Mouse (Mus musculus): ENCODE measurements around the gene Rag1.

Rag1 gene

GRCm38 (mm10) chr2:101649114-101649671 is at the start of gene Rag1, which contains the start of gene B230118H07Rik:
Gene Rag1 (minus strand): TSS chr2:101649501.
Gene B230118H07Rik (minus strand): TSS chr2:101649532.
- DNase-seq = no peak

DNA sequence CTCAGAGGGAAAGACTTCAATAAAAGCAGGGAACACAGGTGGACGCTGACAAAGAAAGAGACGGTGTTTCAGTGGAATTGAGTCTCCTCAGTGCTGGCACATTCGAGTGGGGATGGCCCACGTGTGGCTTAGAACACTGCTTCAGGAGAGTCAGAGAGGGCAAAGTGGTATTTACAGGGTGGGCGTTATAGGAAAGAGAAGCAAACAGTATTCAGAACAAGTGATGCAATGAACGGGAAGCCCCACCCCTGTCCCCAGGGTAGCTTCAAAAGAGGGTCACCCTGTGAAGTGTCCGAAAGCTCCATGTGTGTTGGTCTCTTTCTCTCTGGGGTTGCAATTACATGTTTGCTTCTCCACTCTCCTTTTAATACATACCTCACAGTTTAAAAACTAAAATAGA is 46.3 kb upstream of the Rag1 start:
- no peak for DNase-seq

GRCm38 (mm10) chr2:101693577-101694215 is 44.4 kb upstream of the Rag1 start:
- peak in 1 of 2 experiments; percentile 23 for DNase-seq

GRCm38 (mm10) chr2:101693043-101693442 is 43.7 kb upstream of the Rag1 start:
- DNase-seq = no peak

GRCm38 (mm10) chr2:101690252-101690827 is 41.0 kb upstream of the Rag1 start:
- DNase-seq = no peak

GRCm38 (mm10) chr2:101688011-101688410 is 38.7 kb upstream of the Rag1 start:
- DNase-seq = no peak

DNA sequence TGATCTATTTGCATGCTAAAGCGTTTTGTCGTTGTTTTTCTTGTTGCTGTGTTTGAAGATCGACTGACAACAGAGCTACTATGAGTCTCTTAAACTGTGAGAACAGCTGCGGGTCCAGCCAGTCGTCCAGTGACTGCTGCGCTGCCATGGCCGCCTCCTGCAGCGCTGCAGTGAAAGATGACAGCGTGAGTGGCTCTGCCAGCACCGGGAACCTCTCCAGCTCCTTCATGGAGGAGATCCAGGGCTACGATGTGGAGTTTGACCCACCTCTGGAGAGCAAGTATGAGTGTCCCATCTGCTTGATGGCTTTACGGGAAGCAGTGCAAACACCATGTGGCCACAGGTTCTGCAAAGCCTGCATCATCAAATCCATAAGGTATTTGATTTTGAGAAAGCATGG is 35.1 kb upstream of the Rag1 start:
- peak; percentile 63 to 84 for DNase-seq

- DNase-seq = no peak
These were observed 30.0 kb upstream of the Rag1 start for GRCm38 (mm10) chr2:101679164-101679784.

- peak; percentile 81 to 88 for DNase-seq
These were observed 29.1 kb upstream of the Rag1 start, which contains the start of gene Traf6 for GRCm38 (mm10) chr2:101678236-101679021. Gene Traf6 (plus strand): TSS chr2:101678429.

DNA sequence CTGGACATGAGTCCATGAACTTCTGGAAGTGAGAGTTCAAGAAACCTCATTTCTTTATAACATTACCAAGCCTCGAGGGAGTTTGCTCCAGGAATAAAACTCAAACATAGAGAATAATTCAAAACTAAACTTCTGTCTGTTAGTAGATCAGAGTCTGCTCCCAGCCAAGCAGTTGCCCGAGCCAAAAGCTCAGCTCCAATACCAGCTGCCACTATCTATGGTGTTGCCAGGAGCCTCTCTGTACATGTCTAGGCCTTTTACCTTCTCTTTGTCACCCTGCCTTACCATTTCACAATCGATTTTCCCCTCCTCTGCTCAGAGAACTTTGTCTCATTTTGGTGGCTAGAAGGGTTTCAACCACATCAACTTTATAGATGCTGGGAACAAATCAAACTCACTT is 24.2 kb upstream of the Rag1 start:
- DNase-seq = no peak

DNA sequence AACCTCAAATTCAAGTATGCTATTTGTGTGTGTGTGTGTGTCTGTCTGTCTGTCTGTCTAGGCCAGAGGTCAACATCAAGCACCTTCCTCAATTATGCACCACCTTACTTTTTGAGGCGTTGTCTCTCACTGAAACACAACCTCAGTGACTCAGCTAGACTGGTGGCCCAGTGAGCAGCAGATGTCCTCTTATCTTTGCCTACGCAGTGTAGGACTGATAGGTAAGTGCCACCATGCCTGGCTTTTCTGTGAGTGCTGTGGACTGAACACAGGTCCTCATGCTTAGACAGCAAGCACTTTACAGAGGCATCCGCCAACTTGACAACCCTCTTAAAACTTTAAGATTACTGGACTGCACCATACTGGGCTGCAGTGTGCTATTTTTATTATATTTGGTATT is 19.4 kb upstream of the Rag1 start:
- DNase-seq = no peak

- DNase-seq = no peak
These were observed 16.4 kb upstream of the Rag1 start for GRCm38 (mm10) chr2:101665703-101666092.

- DNase-seq = peak; percentile 62 to 84
These were observed 15.9 kb upstream of the Rag1 start for GRCm38 (mm10) chr2:101665058-101665702.

DNA sequence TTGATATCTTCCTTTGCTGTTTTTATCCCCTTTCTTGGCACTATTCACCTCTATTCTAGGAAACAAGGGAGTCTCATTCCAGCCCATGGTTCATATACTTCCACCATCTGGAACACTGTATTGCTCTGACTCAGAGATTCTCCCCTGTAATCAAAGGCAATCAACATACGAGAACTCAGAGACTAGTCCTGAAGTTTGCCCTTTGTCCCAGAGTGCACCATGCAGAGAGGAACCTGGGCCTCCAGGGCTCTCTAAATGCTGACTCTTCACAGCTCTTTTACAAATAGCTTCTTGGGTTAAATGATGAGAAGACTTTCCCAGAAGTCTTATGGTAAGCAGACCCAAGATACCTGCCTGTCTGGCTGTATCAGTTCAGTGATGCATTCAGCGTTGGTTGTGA is 11.2 kb upstream of the Rag1 start:
- DNase-seq = no peak

- DNase-seq = peak; percentile 48 to 80
These were observed 3.8 kb upstream of the Rag1 start for GRCm38 (mm10) chr2:101652921-101653597.

DNA sequence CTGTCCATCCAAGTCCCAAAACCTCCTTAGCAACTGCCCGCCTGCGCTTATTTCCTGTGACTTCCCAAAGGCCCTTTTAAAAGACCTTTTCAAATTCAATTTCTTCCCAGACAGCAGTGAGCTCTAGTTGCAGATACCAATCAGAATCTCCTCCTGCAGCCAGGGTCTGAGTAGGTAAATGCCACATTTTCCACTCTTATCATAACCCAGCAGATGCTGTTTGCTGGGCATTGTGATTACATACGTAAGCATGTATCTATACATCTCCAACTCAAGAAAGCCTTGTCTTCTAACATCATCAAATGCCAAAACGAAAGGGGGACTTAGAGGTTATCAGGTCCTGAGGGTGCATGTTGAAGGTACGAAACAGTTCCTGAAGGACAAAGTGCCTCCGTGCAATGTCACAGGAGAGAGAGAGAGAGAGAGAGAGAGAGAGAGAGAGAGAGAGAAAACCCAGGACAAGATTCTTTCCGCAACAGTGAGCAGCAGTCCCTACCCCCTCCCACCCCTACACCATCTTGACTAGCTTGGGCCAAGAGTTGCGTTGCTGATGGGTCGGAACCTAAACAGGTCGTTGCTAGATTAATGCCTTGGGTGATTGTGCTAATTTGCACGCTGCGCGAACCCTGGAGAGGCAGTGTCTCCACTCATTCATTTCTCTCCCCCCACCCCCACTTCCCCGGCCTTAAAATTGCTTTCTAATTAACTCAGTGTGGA is 3.1 kb upstream of the Rag1 start:
- DNase-seq = no peak

- no peak for DNase-seq
These were observed 1.1 kb upstream of the Rag1 start for GRCm38 (mm10) chr2:101650446-101650845.

GRCm38 (mm10) chr2:101648361-101648760 is 940 bp downstream of the Rag1 start:
- DNase-seq = no peak

DNA sequence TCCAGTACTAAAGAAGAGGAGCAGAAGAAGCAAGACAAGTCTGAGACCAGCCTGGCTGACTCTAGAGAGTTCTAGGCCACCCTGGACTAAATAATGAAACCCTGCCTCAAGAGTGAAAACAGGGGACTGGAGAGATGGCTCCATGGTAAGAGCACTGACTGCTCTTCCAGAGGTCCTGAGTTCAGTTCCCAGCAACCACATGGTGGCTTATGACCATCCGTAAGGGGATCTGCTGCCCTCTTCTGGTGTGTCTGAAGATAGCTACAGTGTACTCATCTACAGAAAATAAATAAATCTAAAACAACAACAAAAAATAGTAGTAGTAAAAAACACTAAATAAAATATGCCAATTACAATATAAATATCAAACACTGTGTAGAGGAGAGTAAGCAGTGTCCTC is 3.5 kb downstream of the Rag1 start:
- no peak for DNase-seq

- no peak for DNase-seq
These were observed 9.4 kb downstream of the Rag1 start for GRCm38 (mm10) chr2:101639840-101640350.

Data from kidney, adult 8-10 months (tissue).